Mouse (Mus musculus): ENCODE results near the gene Serinc5. TPM values are rescaled to one million over a fixed set of nuclear protein-coding genes. Genes with fewer than 3 reads are reported as not detected.

Gene Serinc5
- polyA plus RNA-seq, 1 experiment from 2014 or later = 13.8 TPM

DNA sequence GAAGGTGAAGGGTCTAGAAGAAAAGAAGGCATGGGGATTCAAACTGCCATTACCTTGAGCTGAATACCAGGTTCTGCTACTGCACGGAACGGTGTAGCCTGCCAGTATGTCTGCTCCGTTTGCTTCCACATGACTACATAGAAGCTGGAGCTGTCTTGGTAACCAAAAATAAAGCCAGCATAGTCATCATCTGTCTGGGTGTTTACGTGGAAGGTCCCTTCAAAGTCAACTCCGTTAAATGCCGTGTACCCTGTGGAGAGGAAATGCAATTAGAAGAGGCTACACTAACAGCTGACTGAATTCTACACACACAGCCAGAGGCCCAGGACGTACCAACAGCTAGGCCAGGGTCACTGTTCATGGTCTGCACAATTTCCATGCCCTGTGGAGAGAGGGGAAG lies 144.1 kb downstream of the Serinc5 start:
- H3K27me3 ChIP-seq = peaks cover 8% of the 10 kb centered on the region
- TF ChIP-seq CTCF (IDR thresholded peaks at IDR 0.05) = no peak
- in situ Hi-C loops (cut with MboI; ENCODE audit: low pct_unique_long_range_greater_than_20kb) = loop anchor here (10.0 to 25.0 kb wide), 3 partner anchors 100 to 957 kb away; no protein-coding TSS in a partner anchor
- CTCF ChIA-PET = interaction anchor here (0.5 to 2.0 kb wide), 2 partner anchors 9 to 44 kb away, joined by 3 to 6 read pairs; no protein-coding TSS in a partner anchor
- POLR2A ChIA-PET = no interaction called here
- ATAC-seq (no peak), DNase-seq (ENCODE audit: low read depth, low spot score) (no peak)

DNA sequence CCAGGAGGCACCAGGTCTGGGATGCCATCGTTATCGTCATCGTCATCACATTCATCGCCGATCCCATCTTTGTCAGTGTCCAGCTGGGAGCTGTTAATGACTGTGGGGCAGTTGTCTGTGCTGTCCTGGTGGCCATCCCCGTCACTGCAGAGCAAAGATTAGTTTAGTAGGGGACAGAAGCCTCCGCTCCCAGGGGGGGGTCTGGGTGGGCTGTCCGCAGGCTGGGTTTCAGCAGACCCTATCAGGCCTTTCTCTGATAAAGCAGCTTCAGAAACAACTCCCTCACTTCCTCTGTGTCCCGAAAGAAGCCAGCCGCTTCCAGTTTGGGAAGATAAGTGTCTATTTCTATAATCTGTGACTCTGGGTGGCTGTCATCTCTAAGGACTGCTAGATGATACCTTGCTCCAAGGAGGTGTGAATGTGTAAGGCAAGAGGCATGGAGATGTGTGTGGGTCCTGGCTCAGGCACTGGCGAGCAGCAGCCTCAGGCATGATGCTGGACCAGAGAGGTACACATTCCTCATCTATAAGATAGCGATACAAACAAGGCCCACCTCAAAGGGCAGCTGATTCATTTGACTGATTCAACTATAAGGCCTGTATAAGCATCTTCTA lies 147.2 kb downstream of the Serinc5 start:
- ChIA-PET CTCF (no interaction called here), POLR2A (no interaction called here)
- TF ChIP-seq CTCF (IDR thresholded peaks at IDR 0.05) = no peak
- DNase-seq (ENCODE audit: low read depth, low spot score) (no peak), ATAC-seq (no peak)
- in situ Hi-C loops (cut with MboI; ENCODE audit: low pct_unique_long_range_greater_than_20kb) = loop anchor here (10.0 to 25.0 kb wide), 3 partner anchors 97 to 954 kb away; no protein-coding TSS in a partner anchor
- H3K27me3 ChIP-seq = peaks cover 14% of the 10 kb centered on the region

DNA sequence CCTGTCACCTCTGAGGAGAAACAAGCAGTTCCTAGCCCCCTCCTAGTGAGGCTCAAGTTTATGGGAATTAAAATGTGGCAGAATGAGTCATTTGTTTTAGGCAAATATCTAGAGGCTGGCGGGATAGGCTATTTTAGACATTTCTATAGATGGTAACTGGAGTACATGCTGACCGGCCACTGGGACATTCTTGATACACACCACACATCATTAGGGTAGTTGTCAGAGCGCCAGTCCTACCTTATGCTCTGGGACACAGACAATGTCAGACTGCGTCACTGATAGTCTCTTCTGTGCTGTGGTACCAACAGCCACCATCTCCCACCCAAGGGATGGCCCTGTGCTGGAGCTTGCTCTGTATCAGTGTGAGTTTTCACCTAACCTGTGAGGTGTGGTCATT lies 148.2 kb downstream of the Serinc5 start:
- CTCF ChIA-PET = no interaction called here
- in situ Hi-C loops (cut with MboI; ENCODE audit: low pct_unique_long_range_greater_than_20kb) = loop anchor here (10.0 to 25.0 kb wide), 3 partner anchors 96 to 953 kb away; no protein-coding TSS in a partner anchor
- DNase-seq (ENCODE audit: low read depth, low spot score) = no peak
- no peak for TF ChIP-seq CTCF (IDR thresholded peaks at IDR 0.05)
- POLR2A ChIA-PET = no interaction called here
- ATAC-seq = no peak
- peaks cover 23% of the 10 kb centered on the region for H3K27me3 ChIP-seq

DNA sequence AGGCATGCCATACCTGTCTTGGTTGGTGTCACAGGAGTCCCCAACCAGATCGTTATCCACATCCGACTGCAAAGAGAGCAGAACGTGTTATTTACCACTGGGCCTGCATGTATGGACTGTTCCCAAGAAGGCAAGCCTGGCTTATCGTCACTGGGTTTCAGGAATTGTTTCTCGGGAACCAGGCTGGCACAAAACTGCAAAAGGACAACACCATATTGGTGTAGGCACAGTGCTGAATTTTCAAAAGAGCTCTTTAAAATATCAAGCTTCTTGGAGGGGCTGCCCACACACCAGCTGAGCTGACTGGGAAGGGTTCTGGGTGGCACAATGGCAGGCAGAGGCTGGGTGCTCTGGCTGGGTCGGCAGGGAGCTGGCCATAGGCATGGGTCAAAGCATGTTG lies 149.6 kb downstream of the Serinc5 start:
- in situ Hi-C loops (cut with MboI; ENCODE audit: low pct_unique_long_range_greater_than_20kb) = loop anchor here (25.0 kb wide), 2 partner anchors 227 to 952 kb away; no protein-coding TSS in a partner anchor
- POLR2A ChIA-PET = no interaction called here
- TF ChIP-seq CTCF (IDR thresholded peaks at IDR 0.05) = no peak
- H3K27me3 ChIP-seq = peaks cover 29% of the 10 kb centered on the region
- no peak for ATAC-seq
- CTCF ChIA-PET = no interaction called here
- no peak for DNase-seq (ENCODE audit: low read depth, low spot score)

Other genes starting within 250 kb of the Serinc5 start
- gene Ankrd34b, start 185.2 kb upstream of the Serinc5 start, polyA plus RNA-seq (2021) = 0.01 TPM
- gene Fam151b, start 127.1 kb upstream of the Serinc5 start, polyA plus RNA-seq (2021) = 5.5 TPM
- gene Zfyve16, start 80.2 kb upstream of the Serinc5 start, polyA plus RNA-seq (2021) = 24.9 TPM
- not detected for gene Spz1, start 34.9 kb upstream of the Serinc5 start, polyA plus RNA-seq (2021)
- gene Thbs4, start 183.7 kb downstream of the Serinc5 start, polyA plus RNA-seq (2021) = not detected
- gene Mtx3, start 233.7 kb downstream of the Serinc5 start, polyA plus RNA-seq (2021) = 12.4 TPM